Mouse (Mus musculus) stomach, adult 2 months (tissue): ENCODE measurements around the gene Wfdc17. TPM values are rescaled to one million over a fixed set of nuclear protein-coding genes. Genes with fewer than 3 reads are reported as not detected.

Experiments
- polyA plus RNA-seq: library from polyadenylated mRNA; depleted of rRNA; stranded (reverse); fragments of >200 nt; gene quantifications from 2 replicates; pipeline ENCODE4 v1.2.3, GENCODE M21; 2012; rRNA removed

The Wfdc17 gene
- polyA plus RNA-seq: 0.70 TPM in 1 of 2 replicates, not detected in the other

DNA sequence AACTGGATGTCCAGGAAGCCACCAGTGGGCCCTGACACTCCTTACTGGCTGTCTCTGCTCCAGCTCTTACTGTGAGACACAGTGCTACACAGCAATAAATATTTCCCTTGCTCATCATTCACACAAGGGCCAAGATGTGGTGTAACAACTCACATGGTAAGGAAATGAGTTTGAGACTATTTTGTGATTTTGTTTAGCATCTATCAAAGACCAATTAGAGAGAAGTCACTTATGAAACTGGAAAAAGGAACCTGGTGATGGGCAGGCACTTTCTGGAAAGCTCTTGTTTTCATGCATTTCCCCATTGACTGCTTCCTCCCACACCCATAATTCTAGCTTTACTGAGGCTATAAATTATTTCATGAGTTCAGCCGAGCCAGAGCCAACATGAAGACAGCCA lies at the start of gene Wfdc17:
Wfdc17 (plus strand) TSS at position 287 of the 400 bp plus-strand sequence.

DNA sequence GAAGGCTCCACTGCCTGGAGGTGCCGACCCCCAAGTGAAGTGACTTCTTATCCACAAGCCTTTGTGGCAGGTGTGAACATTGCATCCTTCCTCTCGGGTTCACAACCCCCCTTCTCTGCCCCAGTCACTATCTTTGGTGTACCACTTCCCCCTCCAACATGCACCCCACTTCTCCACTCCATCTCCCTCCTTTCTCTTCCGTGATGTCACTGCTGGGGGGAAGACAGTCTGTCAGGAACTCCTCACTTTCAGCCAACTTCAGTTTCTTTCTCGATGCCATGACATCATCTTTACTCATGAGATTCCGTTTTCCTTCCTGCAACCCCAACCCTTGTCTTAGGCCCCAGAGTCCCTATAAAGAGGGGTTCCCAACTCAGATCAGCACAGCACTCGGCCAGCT lies 41.6 kb upstream of the Wfdc17 start, which contains the start of gene Ccl4:
Ccl4 (plus strand) TSS at position 381 of the 400 bp plus-strand sequence.

DNA sequence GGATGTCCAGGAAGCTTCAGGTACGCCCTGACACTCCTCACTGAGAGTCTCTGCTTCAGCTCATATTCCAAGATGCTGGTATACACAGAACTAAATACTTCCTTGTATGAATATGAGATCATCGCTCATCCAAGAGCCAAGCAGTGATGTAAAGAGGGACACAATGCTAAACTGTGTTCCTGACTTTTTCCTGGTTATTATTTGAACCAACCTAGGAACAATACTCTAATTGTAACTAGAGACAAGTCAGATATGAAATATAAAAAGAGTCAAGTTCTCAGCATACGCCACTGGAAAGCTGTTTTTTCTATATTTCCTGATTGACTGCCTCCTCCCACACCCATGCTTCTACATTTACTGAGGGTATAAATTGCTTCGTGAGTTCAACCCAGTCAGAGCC lies 4.9 kb downstream of the Wfdc17 start, which contains the start of gene Wfdc18:
Wfdc18 (plus strand) TSS at position 301 of the 400 bp plus-strand sequence.

DNA sequence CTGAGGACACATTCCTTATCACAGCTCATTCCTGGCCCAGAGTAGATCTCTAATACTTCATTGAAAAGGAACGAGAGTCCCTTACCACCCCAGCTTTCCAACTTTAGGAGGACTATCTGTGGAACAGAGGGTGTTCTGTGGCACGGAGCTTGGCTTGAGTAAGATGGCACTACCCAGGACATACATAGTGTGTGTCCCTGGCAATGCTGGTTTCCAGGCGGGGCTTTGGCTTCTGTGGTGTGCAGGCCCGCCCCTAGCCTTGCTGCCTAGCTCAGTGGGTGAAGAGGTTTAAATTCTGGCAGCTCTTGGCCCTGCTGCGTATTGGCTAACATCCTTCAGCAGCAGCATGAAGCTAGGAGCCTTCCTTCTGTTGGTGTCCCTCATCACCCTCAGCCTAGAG lies 42.9 kb downstream of the Wfdc17 start, which contains the start of gene Wfdc21:
Wfdc21 (plus strand) TSS at position 260 of the 400 bp plus-strand sequence.

DNA sequence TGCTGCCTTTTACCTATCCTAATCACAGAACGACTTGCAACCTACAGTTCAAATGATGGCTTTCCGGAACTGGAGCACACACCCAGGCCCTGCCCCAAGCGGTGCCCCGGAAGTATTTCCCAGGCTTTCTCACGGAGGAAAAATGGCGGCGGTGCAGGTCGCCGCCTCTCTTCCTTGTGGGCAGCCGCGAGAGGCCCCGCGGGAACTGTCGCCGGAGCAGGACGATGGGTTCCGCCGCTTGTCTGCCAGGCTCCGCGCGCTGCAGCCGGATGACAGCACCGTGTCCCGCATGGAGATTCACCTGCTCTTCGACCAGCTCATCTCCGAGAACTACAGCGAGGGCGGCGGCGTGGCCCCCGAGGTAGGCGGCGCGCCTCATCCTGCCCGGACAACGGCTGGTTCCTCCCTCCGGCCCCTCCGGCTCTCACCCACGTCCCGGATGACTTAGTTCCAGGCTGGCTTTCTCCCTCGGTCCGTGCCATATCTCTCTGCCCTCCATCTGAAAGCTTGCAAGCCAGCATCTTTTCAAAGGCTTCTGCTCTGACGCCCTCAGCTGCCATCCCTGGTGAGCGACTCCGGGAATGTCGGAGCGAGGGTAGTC lies 49.9 kb downstream of the Wfdc17 start, which contains the start of gene Heatr6:
Heatr6 (plus strand) TSS at position 116 of the 601 bp plus-strand sequence.

Other genes with a start within 250 kb of the Wfdc17 start
- 18.1 and 24.2 TPM in 2 replicates for gene Mmp28, start 240.9 kb upstream of the Wfdc17 start, polyA plus RNA-seq
- 0.61 and 1.8 TPM in 2 replicates for gene Taf15, start 230.9 kb upstream of the Wfdc17 start, polyA plus RNA-seq
- not detected in 2 replicates for gene Heatr9, start 181.8 kb upstream of the Wfdc17 start, polyA plus RNA-seq
- 9.1 and 12.4 TPM in 2 replicates for gene Ccl5, start 173.5 kb upstream of the Wfdc17 start, polyA plus RNA-seq
- 0.47 and 0.59 TPM in 2 replicates for gene Ccl9, start 125.4 kb upstream of the Wfdc17 start, polyA plus RNA-seq
- 4.9 and 9.6 TPM in 2 replicates for gene Ccl6, start 110.9 kb upstream of the Wfdc17 start, polyA plus RNA-seq
- not detected in 2 replicates for gene Rpl9-ps1, start 58.4 kb upstream of the Wfdc17 start, polyA plus RNA-seq
- gene Ccl3, start 54.6 kb upstream of the Wfdc17 start, polyA plus RNA-seq: 0.53 and 0.76 TPM in 2 replicates
- 0.25 and 1.1 TPM in 2 replicates for gene Ccl4, start 41.4 kb upstream of the Wfdc17 start, polyA plus RNA-seq
- gene Wfdc18, start 5.0 kb downstream of the Wfdc17 start, polyA plus RNA-seq: 0.89 TPM in 1 of 2 replicates, not detected in the other
- 23.2 and 38.7 TPM in 2 replicates for gene Wfdc21, start 42.9 kb downstream of the Wfdc17 start, polyA plus RNA-seq
- gene Heatr6, start 49.7 kb downstream of the Wfdc17 start, polyA plus RNA-seq: 7.7 and 7.9 TPM in 2 replicates
- 10.0 and 14.3 TPM in 2 replicates for gene Hnf1b, start 146.1 kb downstream of the Wfdc17 start, polyA plus RNA-seq
- gene Ddx52, start 238.1 kb downstream of the Wfdc17 start, polyA plus RNA-seq: 0.32 and 0.47 TPM in 2 replicates